In the genomic region with DNA sequence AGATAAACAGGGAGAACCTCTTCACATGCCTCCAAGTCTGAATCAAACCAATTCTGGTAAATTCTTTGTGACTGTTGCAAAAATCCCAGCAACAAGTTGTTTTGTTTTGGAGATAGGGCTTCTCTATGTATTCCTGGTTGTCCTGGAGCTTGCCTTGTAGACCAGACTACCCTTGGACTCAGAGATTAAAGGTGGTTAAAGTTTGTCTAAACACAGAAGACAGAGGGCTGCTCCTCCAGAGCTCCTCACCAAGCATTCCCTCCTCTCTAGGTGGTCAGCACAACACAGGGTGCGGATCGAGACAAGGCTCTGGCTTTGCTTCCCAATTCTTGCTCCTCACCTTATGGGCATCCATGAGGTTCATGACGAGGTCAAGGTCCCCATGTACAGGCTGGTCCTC, we compare ENCODE assay signal across 25 mouse cellular contexts. TPM values are rescaled to one million over a fixed set of nuclear protein-coding genes. Genes with fewer than 3 reads are reported as not detected.
"Had no signal": no experiment of that assay in that cellular context is flagged by ENCODE, and none has a peak within 500 bp of the region (broad histone marks: within the 10 kb centered on the region; RNA-seq: fewer than 3 reads in every experiment).

No protein-coding gene starts in this region.

- H3K4me3 ChIP-seq: hindbrain, embryonic 15.5 days; limb, embryonic 13.5 days; midbrain, embryonic 12.5 days; midbrain, embryonic 15.5 days; neural tube, embryonic 13.5 days; stomach, embryonic 15.5 days had no signal

- H3K9ac ChIP-seq: hindbrain, embryonic 15.5 days; limb, embryonic 13.5 days; liver, embryonic 14.5 days; liver, postnatal 0 days; lung, embryonic 14.5 days; midbrain, embryonic 12.5 days; midbrain, embryonic 15.5 days; neural tube, embryonic 13.5 days; stomach, embryonic 15.5 days had no signal

- ATAC-seq: intestine, postnatal 0 days; liver, postnatal 0 days; lung, postnatal 0 days; midbrain, embryonic 15.5 days had no signal

- H3K4me1 ChIP-seq: hindbrain, embryonic 15.5 days; limb, embryonic 13.5 days; midbrain, embryonic 12.5 days; midbrain, embryonic 15.5 days; neural tube, embryonic 13.5 days; stomach, embryonic 15.5 days had no signal

- H3K27me3 ChIP-seq: hindbrain, embryonic 15.5 days; limb, embryonic 13.5 days; midbrain, embryonic 12.5 days; midbrain, embryonic 15.5 days; neural tube, embryonic 13.5 days; stomach, embryonic 15.5 days had no signal

- DNase-seq: left cerebral cortex, postnatal 4 days; liver; liver, postnatal 0 days; lung, embryonic 14.5 days; retina, postnatal 1 day; right cerebral cortex, postnatal 25 days; spleen, adult 18-20 months; thymus, postnatal 25 days had no signal

- H3K4me2 ChIP-seq: hindbrain, embryonic 15.5 days; limb, embryonic 13.5 days; lung, embryonic 14.5 days; midbrain, embryonic 12.5 days; midbrain, embryonic 15.5 days; neural tube, embryonic 13.5 days; stomach, embryonic 15.5 days had no signal

- H3K27ac ChIP-seq: hindbrain, embryonic 15.5 days; limb, embryonic 13.5 days; liver, embryonic 14.5 days; macrophage; midbrain, embryonic 12.5 days; midbrain, embryonic 15.5 days; neural tube, embryonic 13.5 days; stomach, embryonic 15.5 days had no signal

- H3K9me3 ChIP-seq: hindbrain, embryonic 15.5 days; limb, embryonic 13.5 days; midbrain, embryonic 12.5 days; midbrain, embryonic 15.5 days; neural tube, embryonic 13.5 days; stomach, embryonic 15.5 days had no signal

RNA-seq across cellular contexts. Expression of a gene that starts 33.0 kb away (rescaled TPM):
- total RNA-seq: layer of hippocampus, postnatal 14 days; left cerebral cortex, adult 8-10 months; megakaryocyte, adult 5-6 weeks; neutrophil, adult 5-6 weeks had no signal
- polyA plus RNA-seq: macrophage; midbrain, embryonic 15.5 days had no signal

RNA-seq across cellular contexts. Expression of a gene that starts 52.6 kb away (rescaled TPM):
- total RNA-seq: left cerebral cortex, postnatal 14 days; megakaryocyte, adult 5-6 weeks; neutrophil, adult 5-6 weeks had no signal
- polyA plus RNA-seq: hindbrain, embryonic 15.5 days; intestine, embryonic 14.5 days; limb, embryonic 13.5 days; liver, postnatal 0 days; lung, embryonic 14.5 days; lung, postnatal 0 days; macrophage; midbrain, embryonic 12.5 days; neural tube, embryonic 13.5 days; stomach, embryonic 15.5 days; thymus, postnatal 0 days had no signal
